8 mouse cellular contexts compared by ENCODE assay signal in genomic region chr4:155307591-155307990, GRCm38 (mm10). TPM values are rescaled to one million over a fixed set of nuclear protein-coding genes. Genes with fewer than 3 reads are reported as not detected.
DNase-seq lines count a peak whose midpoint lies in the region; ATAC-seq and TF ChIP-seq lines count a peak whose summit lies in the region.

No protein-coding gene starts in this region.

- WGBS in liver, embryonic 11.5 days = 68% methylated on average over 5 of the region's 5 CpGs
- WGBS in forebrain, embryonic 13.5 days = 88% methylated on average over 5 of the region's 5 CpGs
- 82% methylated on average over 5 of the region's 5 CpGs for WGBS in limb, embryonic 14.5 days
- 76% methylated on average over 5 of the region's 5 CpGs for WGBS in neural tube, embryonic 15.5 days

- peak; percentile 34; the same call in 1 of the 2 replicates for ATAC-seq in liver, embryonic 11.5 days (replicated peaks; ENCODE audit: low FRiP score)
- ATAC-seq in forebrain, embryonic 13.5 days = no peak
- ATAC-seq in limb, embryonic 14.5 days (ENCODE audit: low FRiP score, low read depth) = peak; percentile 11; the same call in 1 of the 2 replicates
- no peak for ATAC-seq in neural tube, embryonic 15.5 days (ENCODE audit: low FRiP score)

- no peak overlapping the region for H3K4me3 ChIP-seq in liver, embryonic 11.5 days (ENCODE audit: low read depth, low read length)
- H3K4me3 ChIP-seq in forebrain, embryonic 13.5 days = no peak overlapping the region
- peak overlapping the region; percentile 8 for H3K4me3 ChIP-seq in limb, embryonic 14.5 days (replicated peaks; ENCODE audit: low read length)
- H3K4me3 ChIP-seq in neural tube, embryonic 15.5 days (replicated peaks) = no peak overlapping the region; the same call in 1 of the 2 replicates

- H3K4me2 ChIP-seq in liver, embryonic 11.5 days = peak overlapping the region; percentile 24; the same call in 1 of the 2 replicates
- H3K4me2 ChIP-seq in forebrain, embryonic 13.5 days = peak overlapping the region; percentile 43
- peak overlapping the region; percentile 41 for H3K4me2 ChIP-seq in limb, embryonic 14.5 days (replicated peaks; ENCODE audit: low read depth, low read length, severe bottlenecking)
- peak overlapping the region; percentile 48 for H3K4me2 ChIP-seq in neural tube, embryonic 15.5 days

- H3K36me3 ChIP-seq in liver, embryonic 11.5 days (ENCODE audit: control insufficient read depth, insufficient read depth, low read length) = no peaks in the 10 kb centered on the region
- no peaks in the 10 kb centered on the region for H3K36me3 ChIP-seq in forebrain, embryonic 13.5 days (ENCODE audit: poor library complexity, severe bottlenecking)
- no peaks in the 10 kb centered on the region for H3K36me3 ChIP-seq in limb, embryonic 14.5 days (ENCODE audit: control insufficient read depth, insufficient read depth, low read length)
- no peaks in the 10 kb centered on the region for H3K36me3 ChIP-seq in neural tube, embryonic 15.5 days

- DNase-seq in liver, embryonic 11.5 days (ENCODE audit: low spot score) = no peak
- no peak for DNase-seq in liver
- DNase-seq in limb, embryonic 14.5 days (ENCODE audit: low spot score) = no peak
- DNase-seq in retina, embryonic 14.5 days (ENCODE audit: low spot score) = no peak
- no peak for DNase-seq in left cerebral cortex, adult 11 months (ENCODE audit: low spot score)
- DNase-seq in urinary bladder, adult 18-20 months (ENCODE audit: low spot score in 2 of 2) = no peak

- no peaks in the 10 kb centered on the region for H3K9me3 ChIP-seq in liver, embryonic 11.5 days (ENCODE audit: control insufficient read depth, low read length)
- no peaks in the 10 kb centered on the region for H3K9me3 ChIP-seq in forebrain, embryonic 13.5 days (replicated peaks)
- H3K9me3 ChIP-seq in limb, embryonic 14.5 days (ENCODE audit: control insufficient read depth, low read length) = no peaks in the 10 kb centered on the region
- no peaks in the 10 kb centered on the region for H3K9me3 ChIP-seq in neural tube, embryonic 15.5 days (replicated peaks)

- H3K27me3 ChIP-seq in liver, embryonic 11.5 days (replicated peaks; ENCODE audit: control insufficient read depth, insufficient read depth, low read length) = no peaks in the 10 kb centered on the region
- no peaks in the 10 kb centered on the region for H3K27me3 ChIP-seq in forebrain, embryonic 13.5 days
- no peaks in the 10 kb centered on the region for H3K27me3 ChIP-seq in limb, embryonic 14.5 days (ENCODE audit: control insufficient read depth, insufficient read depth, low read length)
- H3K27me3 ChIP-seq in neural tube, embryonic 15.5 days (replicated peaks) = no peaks in the 10 kb centered on the region

- no peak overlapping the region for H3K9ac ChIP-seq in liver, embryonic 11.5 days (ENCODE audit: low read depth, low read length)
- H3K9ac ChIP-seq in forebrain, embryonic 13.5 days = peak overlapping the region; percentile 63
- peak overlapping the region; percentile 44 for H3K9ac ChIP-seq in limb, embryonic 14.5 days (ENCODE audit: low read depth, low read length, severe bottlenecking)
- peak overlapping the region; percentile 15; the same call in 1 of the 2 replicates for H3K9ac ChIP-seq in neural tube, embryonic 15.5 days (replicated peaks)

- no peak for TF ChIP-seq POLR2A in limb, embryonic 14.5 days (IDR thresholded peaks at IDR 0.05; ENCODE audit: borderline replicate concordance, extremely low read depth, insufficient read depth, insufficient read length)

- no peak overlapping the region for H3K27ac ChIP-seq in liver, embryonic 11.5 days (ENCODE audit: low read depth, low read length)
- H3K27ac ChIP-seq in forebrain, embryonic 13.5 days = peak overlapping the region; percentile 54
- H3K27ac ChIP-seq in limb, embryonic 14.5 days (replicated peaks; ENCODE audit: low read depth, low read length) = peak overlapping the region; percentile 72
- peak overlapping the region; percentile 62 for H3K27ac ChIP-seq in neural tube, embryonic 15.5 days (replicated peaks)

- H3K4me1 ChIP-seq in liver, embryonic 11.5 days (replicated peaks; ENCODE audit: control insufficient read depth, insufficient read depth, low read length) = peaks cover 5% of the 10 kb centered on the region; the same call in 1 of the 2 replicates
- H3K4me1 ChIP-seq in forebrain, embryonic 13.5 days = peaks cover 44% of the 10 kb centered on the region
- H3K4me1 ChIP-seq in limb, embryonic 14.5 days (ENCODE audit: control insufficient read depth, insufficient read depth, low read length) = peaks cover 31% of the 10 kb centered on the region
- peaks cover 45% of the 10 kb centered on the region for H3K4me1 ChIP-seq in neural tube, embryonic 15.5 days

RNA-seq across cellular contexts. Expression of gene Prkcz, which starts 53.6 kb away (rescaled TPM):
- 5.1 and 6.8 TPM in 2 replicates for polyA plus RNA-seq in liver, embryonic 11.5 days (2014; fragmentation: Nextera tagmentation; extraction: Ambion mirVana)
- polyA plus RNA-seq in forebrain, embryonic 13.5 days (2015; fragmentation: Nextera tagmentation; extraction: Ambion mirVana) = 33.2 and 42.1 TPM in 2 replicates
- polyA plus RNA-seq in limb, embryonic 14.5 days (2012; rRNA removed) = 7.1 and 7.5 TPM in 2 replicates
- polyA plus RNA-seq in limb, embryonic 14.5 days (2014; fragmentation: Nextera tagmentation; extraction: Ambion mirVana) = 7.4 and 9.3 TPM in 2 replicates
- polyA plus RNA-seq in neural tube, embryonic 15.5 days (2015; fragmentation: Nextera tagmentation; extraction: Ambion mirVana) = 80.1 and 87.4 TPM in 2 replicates

RNA-seq across cellular contexts. Expression of gene Faap20, which starts 58.0 kb away (rescaled TPM):
- 50.1 and 55.0 TPM in 2 replicates for polyA plus RNA-seq in liver, embryonic 11.5 days (2014; fragmentation: Nextera tagmentation; extraction: Ambion mirVana)
- polyA plus RNA-seq in forebrain, embryonic 13.5 days (2015; fragmentation: Nextera tagmentation; extraction: Ambion mirVana) = 90.3 and 93.2 TPM in 2 replicates
- polyA plus RNA-seq in limb, embryonic 14.5 days (2012; rRNA removed) = 64.6 and 85.1 TPM in 2 replicates
- polyA plus RNA-seq in limb, embryonic 14.5 days (2014; fragmentation: Nextera tagmentation; extraction: Ambion mirVana) = 72.5 and 84.8 TPM in 2 replicates
- polyA plus RNA-seq in neural tube, embryonic 15.5 days (2015; fragmentation: Nextera tagmentation; extraction: Ambion mirVana) = 69.7 and 73.1 TPM in 2 replicates

Comparison
In these comparisons a context has a peak if more than half of its experiments do, and no peak if none do; other contexts are left out.
1. ATAC-seq: peak in liver, embryonic 11.5 days (single experiment) and limb, embryonic 14.5 days (single experiment); none in forebrain, embryonic 13.5 days (single experiment) and neural tube, embryonic 15.5 days (single experiment).
2. Peak in every context shown above with its lines, with median percentiles within 50 percentile points of each other: H3K4me2 ChIP-seq.